Comparison of ENCODE assay signal across 18 mouse cellular contexts in the genomic region with DNA sequence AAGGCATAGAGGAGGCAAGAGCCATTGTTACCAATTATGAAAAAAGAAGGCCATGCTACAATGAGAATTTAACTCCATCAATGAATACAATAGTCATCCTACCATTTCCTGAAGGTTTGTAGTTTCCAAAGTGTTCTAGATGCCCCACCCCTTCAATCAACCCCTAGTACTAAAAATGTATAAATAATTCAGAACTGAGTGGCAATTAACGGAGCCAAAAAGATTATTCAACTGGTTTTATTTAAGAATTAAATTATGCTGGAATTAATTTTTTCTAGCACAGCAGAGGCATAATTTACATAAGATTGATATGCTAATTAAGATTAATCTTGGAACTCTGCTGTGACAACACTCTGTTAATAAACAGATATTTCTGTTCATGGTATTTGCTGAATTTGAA. TPM values are rescaled to one million over a fixed set of nuclear protein-coding genes. Genes with fewer than 3 reads are reported as not detected.
"Had no signal": no experiment of that assay in that cellular context is flagged by ENCODE, and none has a peak within 500 bp of the region (broad histone marks: within the 10 kb centered on the region; RNA-seq: fewer than 3 reads in every experiment).

No protein-coding gene starts in this region.

- H3K4me2 ChIP-seq: liver, embryonic 13.5 days; neural tube, embryonic 12.5 days; neural tube, embryonic 15.5 days; stomach, embryonic 15.5 days had no signal

- DNase-seq: kidney, adult 2 months; kidney, postnatal 25 days; layer of hippocampus, adult 9-11 months; liver, embryonic 13.5 days; lung, adult 2 months; lung, postnatal 14 days; lung, postnatal 4 days; right cerebral cortex, adult 18-20 months; right cerebral cortex, postnatal 25 days; spleen, adult 18-20 months; thymus, postnatal 25 days had no signal

- H3K4me3 ChIP-seq: layer of hippocampus, adult 2 months; liver, embryonic 13.5 days; neural tube, embryonic 12.5 days; neural tube, embryonic 15.5 days; stomach, embryonic 15.5 days had no signal

- H3K27ac ChIP-seq: kidney, postnatal 0 days; layer of hippocampus, adult 2 months; liver, embryonic 13.5 days; neural tube, embryonic 12.5 days; neural tube, embryonic 15.5 days; stomach, embryonic 15.5 days had no signal

- H3K9ac ChIP-seq: liver, embryonic 13.5 days; neural tube, embryonic 12.5 days; neural tube, embryonic 15.5 days; stomach, embryonic 15.5 days had no signal

- H3K9me3 ChIP-seq: liver, embryonic 13.5 days; neural tube, embryonic 12.5 days; neural tube, embryonic 15.5 days; stomach, embryonic 15.5 days had no signal

- H3K27me3 ChIP-seq: liver, embryonic 13.5 days; neural tube, embryonic 12.5 days; neural tube, embryonic 15.5 days; stomach, embryonic 15.5 days had no signal

- ATAC-seq: intestine, postnatal 0 days had no signal

- H3K36me3 ChIP-seq: liver, embryonic 13.5 days; neural tube, embryonic 12.5 days; neural tube, embryonic 15.5 days; stomach, embryonic 15.5 days had no signal

- H3K4me1 ChIP-seq: liver, embryonic 13.5 days; neural tube, embryonic 12.5 days had no signal

RNA-seq across cellular contexts. Expression of gene Armc3, which starts 34.9 kb away (rescaled TPM):
- total RNA-seq: liver, adult 2 months had no signal
- polyA plus RNA-seq: liver, adult 2 months had no signal
